Mouse (Mus musculus) forebrain, embryonic 13.5 days (tissue): ENCODE data around the gene Drc7. TPM values are rescaled to one million over a fixed set of nuclear protein-coding genes. Genes with fewer than 3 reads are reported as not detected.

Source experiments
- ATAC-seq: fragments of 200-750 bp; cut with Nextera tagmentation; 2 replicates; pipeline ENCODE4 v1.8.0; 2017
- H3K27ac ChIP-seq: fragments of 300-500 bp; sonication (generic); 2 replicates; pipeline ENCODE4 v1.5.1; 2015; ENCODE audit warnings: inconsistent platforms, mild to moderate bottlenecking, moderate library complexity
- H3K27me3 ChIP-seq: fragments of 300-500 bp; sonication (generic); 2 replicates; pipeline ENCODE4 v1.6.1; 2015; ENCODE audit warnings: mild to moderate bottlenecking, inconsistent platforms
- H3K36me3 ChIP-seq: fragments of 300-500 bp; sonication (generic); 2 replicates; pipeline ENCODE4 v1.6.1; 2015; ENCODE audit warnings: mild to moderate bottlenecking, inconsistent platforms; ENCODE audit not compliant: poor library complexity, severe bottlenecking
- H3K4me1 ChIP-seq: fragments of 300-500 bp; sonication (generic); 2 replicates; pipeline ENCODE4 v1.6.1; 2015; ENCODE audit warnings: inconsistent platforms
- H3K4me2 ChIP-seq: fragments of 300-500 bp; sonication (generic); 2 replicates; pipeline ENCODE4 v1.6.1; 2015; ENCODE audit warnings: inconsistent platforms, mild to moderate bottlenecking, moderate library complexity
- H3K4me3 ChIP-seq: fragments of 300-500 bp; sonication (generic); 2 replicates; pipeline ENCODE4 v1.5.1; 2015; ENCODE audit warnings: mild to moderate bottlenecking, inconsistent platforms
- H3K9ac ChIP-seq: fragments of 300-500 bp; sonication (generic); 2 replicates; pipeline ENCODE4 v1.6.1; 2015; ENCODE audit warnings: mild to moderate bottlenecking, inconsistent platforms
- H3K9me3 ChIP-seq: fragments of 300-500 bp; sonication (generic); replicated peaks from 2 replicates; pipeline ENCODE4 v1.6.1; 2016; ENCODE audit warnings: inconsistent platforms
- WGBS: fragments of 180-500 bp; shearing (Covaris S2); methylation state at CpG from one replicate; pipeline ENCODE4 v1.1.7; 2015; 5-methylcytosine and 5-hydroxymethylcytosine counted together
- polyA plus RNA-seq: library from polyadenylated mRNA; unstranded; fragments of >200 nt; fragmentation: Nextera tagmentation; extraction: Ambion mirVana; gene quantifications from 2 replicates; pipeline ENCODE4 v1.2.1, GENCODE M21; 2015

Gene Drc7
- polyA plus RNA-seq, 1 experiment from 2014 or later = 0.49 TPM

DNA sequence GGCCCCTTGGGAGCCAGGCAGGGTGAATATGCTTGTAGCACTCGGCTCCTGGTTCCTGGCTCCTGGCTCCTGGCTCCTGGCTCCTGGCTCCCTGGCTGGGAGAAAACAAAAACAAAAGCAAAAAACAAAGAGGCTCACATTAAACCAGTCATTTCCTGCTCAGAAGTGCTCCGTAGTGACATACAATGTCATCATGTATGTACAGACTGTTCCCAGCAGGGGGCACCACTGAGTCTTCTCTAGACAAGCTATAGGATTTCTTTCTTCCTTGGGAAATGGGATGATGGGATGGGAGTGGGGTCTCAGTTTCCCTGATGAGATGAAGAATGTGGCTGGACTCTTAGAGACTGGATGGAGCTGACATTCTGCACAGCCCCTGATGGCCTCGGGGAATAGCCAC, 12.7 kb downstream of the Drc7 start:
- WGBS = 56% methylated on average over 3 of the region's 3 CpGs

DNA sequence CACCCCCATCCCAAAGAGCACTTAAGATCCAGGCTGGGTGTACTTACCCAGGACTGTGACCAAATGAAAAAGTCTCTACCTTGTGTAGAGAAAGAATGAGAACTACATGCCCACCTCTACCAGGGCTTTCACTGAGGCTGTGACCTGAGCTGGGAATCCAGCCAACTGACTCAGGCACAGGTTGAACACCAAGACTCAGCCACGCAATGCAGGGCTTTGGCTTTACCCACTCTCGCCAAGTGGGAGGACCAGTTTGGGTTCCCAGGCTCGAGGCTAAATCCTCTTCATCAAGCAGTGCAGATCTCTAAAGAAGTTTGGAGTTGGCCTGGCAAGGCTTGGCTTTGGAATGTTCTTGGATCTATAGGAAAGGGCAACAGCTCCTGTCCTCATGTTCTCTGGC, 20.6 kb downstream of the Drc7 start:
- H3K4me3 ChIP-seq = no peak overlapping the region
- H3K36me3 ChIP-seq = no peaks in the 10 kb centered on the region
- H3K9me3 ChIP-seq = no peaks in the 10 kb centered on the region
- no peaks in the 10 kb centered on the region; the same call in 1 of the 2 replicates for H3K27me3 ChIP-seq
- ATAC-seq = no peak
- H3K9ac ChIP-seq = no peak overlapping the region
- no peaks in the 10 kb centered on the region for H3K4me1 ChIP-seq
- 75% methylated on average over 3 of the region's 3 CpGs for WGBS
- H3K4me2 ChIP-seq = no peak overlapping the region
- no peak overlapping the region for H3K27ac ChIP-seq

More for the DNA sequence above, 12.7 kb downstream of the Drc7 start:
- Histone ChIP-seq H3K27me3 (no peaks in the 10 kb centered on the region), H3K27ac (no peak overlapping the region), H3K36me3 (no peaks in the 10 kb centered on the region), H3K4me1 (no peaks in the 10 kb centered on the region), H3K9ac (no peak overlapping the region), H3K9me3 (no peaks in the 10 kb centered on the region), H3K4me3 (no peak overlapping the region), H3K4me2 (no peak overlapping the region)
- ATAC-seq = no peak

DNA sequence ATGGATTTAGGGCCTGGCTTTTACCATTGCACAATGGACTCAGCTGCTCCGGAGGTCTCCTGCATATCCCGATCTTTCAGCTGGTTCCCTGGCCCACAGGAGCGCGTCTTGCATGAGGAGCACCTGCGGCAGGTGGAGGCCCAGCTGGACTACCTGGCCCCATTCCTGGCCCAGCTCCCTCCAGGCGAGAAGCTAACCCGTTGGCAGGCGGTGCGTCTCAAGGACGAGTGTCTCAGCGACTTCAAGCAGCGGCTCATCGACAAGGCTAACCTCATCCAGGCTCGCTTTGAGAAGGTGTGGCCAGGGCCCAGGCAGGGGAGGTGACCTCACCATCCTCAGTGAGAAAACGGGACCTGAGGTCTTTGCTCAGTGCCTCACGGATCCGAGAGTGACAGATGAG, 21.2 kb downstream of the Drc7 start:
- no peaks in the 10 kb centered on the region; the same call in 1 of the 2 replicates for H3K27me3 ChIP-seq
- H3K4me3 ChIP-seq = no peak overlapping the region
- H3K27ac ChIP-seq = no peak overlapping the region
- H3K9ac ChIP-seq = no peak overlapping the region
- 82% methylated on average over 17 of the region's 17 CpGs for WGBS
- no peak overlapping the region for H3K4me2 ChIP-seq
- H3K9me3 ChIP-seq = no peaks in the 10 kb centered on the region
- no peak for ATAC-seq
- H3K4me1 ChIP-seq = no peaks in the 10 kb centered on the region
- H3K36me3 ChIP-seq = no peaks in the 10 kb centered on the region

DNA sequence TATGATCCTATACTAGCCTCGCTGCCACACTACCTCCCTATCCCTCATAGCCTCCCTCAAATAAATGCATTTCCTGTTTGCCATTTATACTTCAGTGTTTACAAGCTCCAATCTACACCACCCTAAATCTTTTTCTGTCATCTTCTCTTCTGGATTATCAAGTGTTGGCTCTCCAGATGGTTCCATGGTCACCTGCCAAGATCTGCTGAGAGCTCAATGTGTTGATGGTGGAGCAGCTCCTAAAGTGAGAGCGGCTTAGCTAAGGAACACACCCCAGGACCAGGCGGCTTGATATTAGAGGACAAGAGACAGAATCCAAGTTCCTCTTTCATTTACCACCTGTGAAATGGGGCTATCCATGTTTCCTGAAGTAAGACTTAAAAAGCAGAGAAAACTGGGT, 23.2 kb downstream of the Drc7 start:
- Histone ChIP-seq H3K9me3 (no peaks in the 10 kb centered on the region), H3K27ac (no peak overlapping the region), H3K4me2 (no peak overlapping the region), H3K27me3 (no peaks in the 10 kb centered on the region; the same call in 1 of the 2 replicates), H3K4me1 (peaks cover 17% of the 10 kb centered on the region), H3K36me3 (no peaks in the 10 kb centered on the region), H3K4me3 (no peak overlapping the region), H3K9ac (no peak overlapping the region)
- WGBS = 80% methylated on average over 3 of the region's 3 CpGs
- no peak for ATAC-seq

DNA sequence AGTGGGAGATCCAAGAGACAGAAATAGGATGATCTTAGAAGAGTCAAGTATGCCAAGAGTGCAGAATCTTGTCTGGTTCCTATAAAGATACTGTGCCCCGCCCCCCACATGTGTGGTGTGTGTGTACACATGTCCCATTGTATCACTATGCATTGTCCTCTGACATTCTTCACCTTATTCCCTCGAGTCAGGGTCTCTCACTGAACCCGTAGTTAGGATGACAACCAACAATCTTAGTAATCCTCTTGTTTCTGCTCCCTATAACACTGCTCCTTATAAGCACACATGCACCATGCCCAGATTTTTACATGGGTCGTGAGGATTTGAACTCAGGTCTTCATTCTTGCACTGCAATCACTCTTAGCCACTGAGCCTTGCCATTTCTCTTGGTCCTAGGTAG, 24.4 kb downstream of the Drc7 start:
- 86% methylated on average over 4 of the region's 4 CpGs for WGBS
- no peak for ATAC-seq
- H3K4me1 ChIP-seq = peaks cover 26% of the 10 kb centered on the region

DNA sequence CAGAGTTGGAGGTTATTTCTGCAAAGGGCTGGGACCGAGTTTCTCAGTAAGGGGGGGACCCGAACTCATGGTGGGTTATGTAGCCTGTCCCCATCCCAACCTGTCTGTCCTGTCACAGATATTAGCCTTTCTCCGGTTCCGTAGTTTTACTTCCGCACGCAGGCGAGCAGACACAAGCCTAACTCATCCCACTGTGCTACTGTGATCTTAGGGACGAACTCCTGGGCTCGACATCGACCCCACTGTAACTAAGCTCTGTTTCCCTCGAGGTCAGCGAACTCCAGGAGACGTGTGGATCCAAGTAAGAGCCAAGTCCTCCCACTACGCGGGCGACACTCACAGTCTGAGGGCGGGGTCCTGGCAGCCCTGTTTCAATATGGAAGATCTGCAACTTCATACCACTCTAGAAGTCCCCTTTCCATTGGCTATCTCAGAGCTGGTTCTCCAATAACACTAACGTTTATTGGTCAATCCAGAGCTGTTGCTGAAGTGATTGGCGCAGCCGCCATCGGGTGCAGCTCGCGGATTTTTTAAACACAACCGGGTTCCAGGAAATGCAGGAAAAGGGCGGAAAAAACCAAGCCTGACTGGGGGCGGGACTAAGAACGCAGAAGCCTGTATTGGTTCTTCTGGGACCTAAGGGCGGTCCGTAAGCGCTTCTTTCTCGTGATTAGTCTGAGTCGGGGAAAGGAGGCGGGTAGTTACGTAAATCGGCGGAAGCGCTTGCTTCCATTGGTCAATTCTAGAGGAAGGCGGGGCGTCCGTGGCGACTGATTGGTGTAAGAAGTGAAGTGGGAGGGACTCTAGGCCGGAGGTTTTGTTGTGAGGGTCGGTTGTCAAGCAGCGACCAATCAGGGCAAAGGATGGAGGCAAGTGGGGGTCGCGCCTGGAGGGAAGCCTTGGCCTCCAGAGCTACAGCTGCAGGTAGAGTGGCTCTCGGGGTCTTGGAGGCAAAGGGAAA, 25.8 kb downstream of the Drc7 start, which contains the start of gene Katnb1:
Gene Katnb1 (plus strand): TSS at position 806 of the 961 bp plus-strand sequence.
- H3K4me3 ChIP-seq = peak within 1 kb of the TSS; percentile 92
- H3K36me3 ChIP-seq = peaks cover 24% of the 10 kb centered on the region
- peak within 1 kb of the TSS; percentile 87 for H3K9ac ChIP-seq
- H3K27me3 ChIP-seq = no peaks in the 10 kb centered on the region; the same call in 1 of the 2 replicates
- WGBS = under 1% methylated on average over 47 of the region's 47 CpGs
- H3K4me1 ChIP-seq = peaks cover 26% of the 10 kb centered on the region
- no peaks in the 10 kb centered on the region for H3K9me3 ChIP-seq
- ATAC-seq = peak; percentile 98
- H3K27ac ChIP-seq = peak within 1 kb of the TSS; percentile 72
- peak within 1 kb of the TSS; percentile 97 for H3K4me2 ChIP-seq

More for the DNA sequence above, 24.4 kb downstream of the Drc7 start:
- peaks cover 11% of the 10 kb centered on the region for H3K36me3 ChIP-seq
- H3K4me3 ChIP-seq = no peak overlapping the region
- H3K27me3 ChIP-seq = no peaks in the 10 kb centered on the region; the same call in 1 of the 2 replicates
- no peaks in the 10 kb centered on the region for H3K9me3 ChIP-seq
- no peak overlapping the region for H3K4me2 ChIP-seq
- H3K27ac ChIP-seq = no peak overlapping the region
- H3K9ac ChIP-seq = no peak overlapping the region

DNA sequence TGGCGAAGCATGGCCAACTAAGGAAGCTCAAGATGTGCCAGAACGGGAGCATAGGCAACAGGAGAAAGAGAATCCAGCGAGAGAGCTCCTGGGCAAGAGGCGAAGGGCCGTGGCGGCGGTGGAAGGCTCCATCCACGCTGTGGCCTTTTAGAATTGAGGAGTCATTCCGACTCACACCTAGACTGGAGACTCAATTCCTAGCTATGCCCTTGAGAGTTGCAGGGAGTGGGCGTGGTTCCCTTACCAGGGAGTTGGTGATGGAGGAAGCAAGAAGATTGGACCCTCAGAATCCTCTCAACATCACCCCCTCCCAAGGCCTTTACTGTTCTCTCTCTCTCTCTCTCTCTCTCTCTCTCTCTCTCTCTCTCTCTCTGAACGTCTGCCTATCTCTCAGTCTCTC, 26.7 kb downstream of the Drc7 start:
- H3K27me3 ChIP-seq = no peaks in the 10 kb centered on the region; the same call in 1 of the 2 replicates
- WGBS = 8% methylated on average over 11 of the region's 11 CpGs
- ATAC-seq = no peak
- H3K9me3 ChIP-seq = no peaks in the 10 kb centered on the region
- H3K4me3 ChIP-seq = peak overlapping the region; percentile 92
- peak overlapping the region; percentile 72 for H3K27ac ChIP-seq
- H3K4me1 ChIP-seq = peaks cover 26% of the 10 kb centered on the region
- H3K9ac ChIP-seq = peak overlapping the region; percentile 87
- peak overlapping the region; percentile 97 for H3K4me2 ChIP-seq
- peaks cover 31% of the 10 kb centered on the region for H3K36me3 ChIP-seq

DNA sequence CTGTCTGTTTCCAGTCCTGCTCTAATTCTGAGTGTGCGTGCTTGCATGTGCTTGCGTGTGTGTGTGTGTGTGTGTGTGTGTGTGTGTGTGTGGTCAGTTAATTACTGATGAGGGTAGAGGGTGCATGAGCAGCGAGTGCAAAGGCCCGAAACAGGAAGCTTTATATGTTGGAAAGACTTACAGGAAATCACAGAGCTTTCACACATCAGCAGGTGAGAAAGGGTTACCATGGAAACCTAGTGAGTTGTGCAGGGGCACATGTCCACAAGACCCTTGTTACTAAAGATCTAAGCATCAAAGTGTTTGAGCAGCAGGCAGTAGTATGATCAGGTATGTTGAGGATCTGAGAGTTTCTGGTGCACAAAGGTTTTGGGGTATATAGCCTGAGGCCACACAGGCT, 29.4 kb downstream of the Drc7 start:
- no peak overlapping the region for H3K27ac ChIP-seq
- H3K9me3 ChIP-seq = no peaks in the 10 kb centered on the region
- peaks cover 57% of the 10 kb centered on the region for H3K36me3 ChIP-seq
- H3K4me3 ChIP-seq = no peak overlapping the region
- peaks cover 26% of the 10 kb centered on the region for H3K4me1 ChIP-seq
- no peak overlapping the region for H3K9ac ChIP-seq
- H3K27me3 ChIP-seq = no peaks in the 10 kb centered on the region
- no peak for ATAC-seq
- H3K4me2 ChIP-seq = no peak overlapping the region
- WGBS = 88% methylated on average over 4 of the region's 4 CpGs

DNA sequence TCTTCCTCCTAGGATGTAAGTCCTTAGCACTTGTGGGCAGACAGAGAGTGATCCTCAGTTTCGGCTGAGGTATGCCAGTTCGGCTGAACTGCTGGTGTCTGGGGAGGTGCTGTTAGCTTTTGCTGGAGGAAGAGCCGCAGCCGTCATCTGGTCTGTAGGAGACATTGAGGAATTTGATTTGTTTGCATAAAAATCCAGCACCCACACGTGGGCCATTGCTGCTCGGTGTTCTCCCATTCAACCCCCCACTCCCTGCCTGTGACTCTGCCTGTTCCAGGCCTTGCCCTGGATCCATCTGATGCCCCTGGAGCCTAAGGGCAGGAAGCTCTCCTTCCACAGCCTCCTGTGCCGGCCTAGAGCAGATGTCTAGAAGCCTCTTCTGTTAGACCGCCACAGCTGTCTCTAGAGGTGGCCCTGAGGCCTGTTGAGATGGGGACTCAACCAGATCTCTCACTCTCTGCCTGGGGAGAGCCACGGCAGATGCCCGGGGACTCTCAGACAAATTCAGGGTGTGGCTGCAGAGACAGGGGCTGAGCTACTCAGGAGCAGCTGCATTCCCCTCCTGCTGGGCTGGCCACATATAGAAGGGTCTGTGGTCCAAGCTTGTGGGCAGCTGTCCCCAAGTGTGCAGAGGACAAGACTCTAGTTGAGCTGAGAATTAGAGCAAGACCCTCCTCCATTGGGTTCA, 30.0 kb downstream of the Drc7 start:
- Histone ChIP-seq H3K9me3 (no peaks in the 10 kb centered on the region), H3K4me1 (peaks cover 26% of the 10 kb centered on the region), H3K27ac (no peak overlapping the region), H3K27me3 (no peaks in the 10 kb centered on the region), H3K4me2 (no peak overlapping the region), H3K9ac (no peak overlapping the region; the same call in 1 of the 2 replicates), H3K36me3 (peaks cover 63% of the 10 kb centered on the region), H3K4me3 (no peak overlapping the region)
- no peak for ATAC-seq
- whole genome bisulfite sequencing = 87% methylated on average over 10 of the region's 10 CpGs

DNA sequence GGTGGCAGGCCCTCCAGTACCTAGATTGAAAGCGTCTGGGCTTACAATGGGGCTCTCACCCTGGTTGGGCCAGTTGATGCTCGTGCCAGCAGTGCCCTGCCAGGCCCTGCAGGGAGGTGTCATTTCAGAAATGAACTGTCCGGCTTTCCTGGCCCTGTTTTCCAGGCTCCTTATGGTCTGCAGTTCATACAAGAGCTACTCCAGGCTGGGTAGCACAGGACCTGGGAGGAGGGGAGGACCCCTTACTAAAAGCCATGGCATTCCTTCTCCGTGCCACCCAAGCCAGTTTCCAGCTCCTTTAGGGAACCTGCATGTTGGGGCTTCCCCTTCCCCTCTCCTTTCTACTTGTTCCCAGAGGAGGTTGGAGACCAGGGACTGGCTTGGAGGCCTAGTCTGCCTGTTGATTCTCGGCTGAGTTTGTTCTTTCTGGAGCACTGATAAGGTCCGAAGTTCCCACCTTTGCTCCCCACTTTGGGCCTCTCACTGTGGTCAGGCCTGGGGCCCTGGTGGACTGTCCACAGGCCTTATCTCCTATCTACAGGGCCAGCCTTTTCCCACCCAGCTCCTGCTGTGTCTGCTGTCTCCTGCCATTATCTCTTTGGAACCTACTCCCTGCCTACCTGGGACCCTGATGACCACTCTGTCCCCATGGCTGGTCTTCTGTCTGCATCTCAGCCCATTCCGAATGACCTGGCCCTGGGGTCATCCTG, 30.7 kb downstream of the Drc7 start:
- Histone ChIP-seq H3K4me3 (no peak overlapping the region), H3K9me3 (no peaks in the 10 kb centered on the region), H3K27ac (no peak overlapping the region), H3K36me3 (peaks cover 70% of the 10 kb centered on the region), H3K27me3 (no peaks in the 10 kb centered on the region), H3K4me1 (peaks cover 26% of the 10 kb centered on the region), H3K9ac (no peak overlapping the region), H3K4me2 (no peak overlapping the region)
- WGBS = 93% methylated on average over 7 of the region's 7 CpGs
- no peak for ATAC-seq

DNA sequence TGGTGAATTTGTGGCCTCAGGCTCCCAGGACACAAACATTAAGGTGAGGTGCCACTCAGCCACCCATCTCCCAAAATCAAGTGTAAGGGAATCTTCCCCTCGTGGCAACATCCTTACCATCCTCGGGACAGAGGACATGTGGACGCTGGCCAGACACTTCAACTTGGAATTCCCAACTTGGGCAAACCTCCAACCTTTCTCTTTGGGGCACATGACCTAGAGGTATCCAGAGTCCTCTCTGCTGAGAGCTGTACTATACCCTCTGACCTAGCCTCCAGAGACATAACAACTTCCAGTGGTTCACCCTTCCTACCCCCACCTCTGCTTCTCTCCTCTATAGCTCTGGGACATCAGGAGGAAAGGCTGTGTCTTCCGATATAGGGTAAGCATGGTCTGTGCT, 38.7 kb downstream of the Drc7 start:
- Histone ChIP-seq H3K4me1 (no peaks in the 10 kb centered on the region), H3K4me2 (no peak overlapping the region), H3K9me3 (no peaks in the 10 kb centered on the region), H3K27me3 (no peaks in the 10 kb centered on the region), H3K27ac (no peak overlapping the region), H3K9ac (no peak overlapping the region), H3K36me3 (peaks cover 100% of the 10 kb centered on the region), H3K4me3 (no peak overlapping the region)
- 93% methylated on average over 4 of the region's 4 CpGs for WGBS
- ATAC-seq = no peak
